ENCODE assay signal across 1 mouse cellular context in the genomic region with DNA sequence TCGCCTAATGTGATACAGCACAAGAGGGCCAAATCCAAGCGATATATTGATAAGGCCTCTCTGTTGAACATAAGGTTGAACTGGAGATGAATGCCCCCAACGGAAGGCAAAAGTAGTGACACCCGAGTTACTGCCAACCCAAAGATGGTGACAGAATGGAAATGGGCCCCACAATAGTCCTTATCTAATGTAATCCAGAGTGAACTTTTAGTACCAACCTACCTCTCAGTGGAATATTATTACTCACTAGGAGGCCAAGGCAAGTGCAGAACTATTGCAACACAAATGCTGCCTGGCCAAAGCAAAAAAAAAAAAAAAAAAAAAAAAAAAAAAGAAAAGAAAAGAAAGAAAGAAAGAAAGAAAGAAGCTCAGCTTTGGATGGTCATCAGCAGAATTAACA.
A peak's percentile ranks its signal among the peaks of the same experiment; 100 is the strongest.
TF ChIP-seq lines count a peak whose summit lies in the region.

No protein-coding gene starts in this region.

TF ChIP-seq in CH12.LX, 34 proteins besides CTCF, POLR2A, EP300 and RAD21:
- TF ChIP-seq CHD2 (IDR thresholded peaks at IDR 0.05; ENCODE audit: low read length) (no peak), ELF1 (IDR thresholded peaks at IDR 0.05; ENCODE audit: low read depth, low read length) (no peak), SIN3A (IDR thresholded peaks at IDR 0.05; ENCODE audit: low read length) (no peak), ZNF384 (IDR thresholded peaks at IDR 0.05; ENCODE audit: low read depth, low read length) (peak; percentile 18; the same call in 1 of the 2 replicates), MYC (IDR thresholded peaks at IDR 0.05; ENCODE audit: low read depth, low read length) (no peak), NRF1 (IDR thresholded peaks at IDR 0.05; ENCODE audit: low read depth, low read length) (no peak), JUN (IDR thresholded peaks at IDR 0.05; ENCODE audit: insufficient read depth, low read depth, low read length) (no peak), SMC3 (IDR thresholded peaks at IDR 0.05; ENCODE audit: low read depth, low read length) (no peak)
